Mouse (Mus musculus): ENCODE results near the gene Grap2. TPM values are rescaled to one million over a fixed set of nuclear protein-coding genes. Genes with fewer than 3 reads are reported as not detected.

Grap2 gene
- 1 to 10 TPM in 13 of 26 experiments, under 1 TPM in 10, not detected in 3; 0.16 to 2.2 (median 1.1) TPM for total RNA-seq (2018; cell fraction: chromatin; rRNA removed)
- 1 to 10 TPM in 9 of 26 experiments, under 1 TPM in 17; 0.23 to 1.6 (median 0.93) TPM for total RNA-seq (2018; cell fraction: cytosol; rRNA removed)
- 1 to 10 TPM in 18 of 26 experiments, under 1 TPM in 8; 0.19 to 3.0 (median 1.2) TPM for total RNA-seq (2018; cell fraction: nucleus; rRNA removed)
- polyA plus RNA-seq (2018), result 0.42 to 1.1 TPM (median 0.66 TPM) in 3 replicates

- H3K4me3 ChIP-seq (ENCODE audit: inconsistent target), result peak within 1 kb of the TSS; percentile 4; the same call in 1 of the 2 replicates
- H3K79me2 ChIP-seq (ENCODE audit: inconsistent target), result no peaks in the 10 kb centered on the region
- peak within 1 kb of the TSS; percentile 29 for H3K27ac ChIP-seq
- H3K36me3 ChIP-seq (ENCODE audit: inconsistent target), result no peaks in the 10 kb centered on the region
- 16% methylated on average over 12 of the region's 12 CpGs for WGBS (ENCODE audit: missing documents)
These were observed at the start of gene Grap2 for GRCm38 (mm10) chr15:80572291-80572690. Gene Grap2, plus strand, starts transcription at chr15:80572594.

- Histone ChIP-seq H3K27ac (no peak overlapping the region), H3K79me2 (ENCODE audit: inconsistent target) (no peaks in the 10 kb centered on the region), H3K4me3 (ENCODE audit: inconsistent target) (no peak overlapping the region), H3K36me3 (ENCODE audit: inconsistent target) (no peaks in the 10 kb centered on the region)
- 89% methylated on average over 18 of the region's 20 CpGs for WGBS (ENCODE audit: missing documents)
These were observed 42.2 kb upstream of the Grap2 start for GRCm38 (mm10) chr15:80529955-80530869.

- no peak overlapping the region for H3K4me3 ChIP-seq (ENCODE audit: inconsistent target)
- H3K36me3 ChIP-seq (ENCODE audit: inconsistent target), result no peaks in the 10 kb centered on the region
- H3K79me2 ChIP-seq (ENCODE audit: inconsistent target), result no peaks in the 10 kb centered on the region
- H3K27ac ChIP-seq, result no peak overlapping the region
- 63% methylated on average over 9 of the region's 9 CpGs for WGBS (ENCODE audit: missing documents)
These were observed 41.4 kb upstream of the Grap2 start for GRCm38 (mm10) chr15:80531026-80531425.

- Histone ChIP-seq H3K4me3 (ENCODE audit: inconsistent target) (no peak overlapping the region), H3K36me3 (ENCODE audit: inconsistent target) (no peaks in the 10 kb centered on the region), H3K27ac (peak overlapping the region; percentile 21), H3K79me2 (ENCODE audit: inconsistent target) (no peaks in the 10 kb centered on the region)
- WGBS (ENCODE audit: missing documents), result 81% methylated on average over 8 of the region's 8 CpGs
These were observed 39.9 kb upstream of the Grap2 start for GRCm38 (mm10) chr15:80532281-80533072.

GRCm38 (mm10) chr15:80533274-80533673 is 39.1 kb upstream of the Grap2 start:
- Histone ChIP-seq H3K27ac (peak overlapping the region; percentile 21), H3K36me3 (ENCODE audit: inconsistent target) (no peaks in the 10 kb centered on the region), H3K79me2 (ENCODE audit: inconsistent target) (no peaks in the 10 kb centered on the region), H3K4me3 (ENCODE audit: inconsistent target) (no peak overlapping the region)
- 63% methylated on average over 6 of the region's 6 CpGs for WGBS (ENCODE audit: missing documents)

- Histone ChIP-seq H3K79me2 (ENCODE audit: inconsistent target) (no peaks in the 10 kb centered on the region), H3K4me3 (ENCODE audit: inconsistent target) (no peak overlapping the region), H3K36me3 (ENCODE audit: inconsistent target) (no peaks in the 10 kb centered on the region), H3K27ac (no peak overlapping the region)
- 88% methylated on average over 2 of the region's 2 CpGs for WGBS (ENCODE audit: missing documents)
These were observed 36.3 kb upstream of the Grap2 start for GRCm38 (mm10) chr15:80536051-80536450.

GRCm38 (mm10) chr15:80538075-80538474 is 34.3 kb upstream of the Grap2 start:
- Histone ChIP-seq H3K79me2 (ENCODE audit: inconsistent target) (no peaks in the 10 kb centered on the region), H3K4me3 (ENCODE audit: inconsistent target) (no peak overlapping the region), H3K36me3 (ENCODE audit: inconsistent target) (no peaks in the 10 kb centered on the region), H3K27ac (no peak overlapping the region)
- 75% methylated on average over 2 of the region's 2 CpGs for WGBS (ENCODE audit: missing documents)

- Histone ChIP-seq H3K36me3 (ENCODE audit: inconsistent target) (no peaks in the 10 kb centered on the region), H3K79me2 (ENCODE audit: inconsistent target) (no peaks in the 10 kb centered on the region), H3K27ac (no peak overlapping the region), H3K4me3 (ENCODE audit: inconsistent target) (no peak overlapping the region)
- 96% methylated on average over 7 of the region's 7 CpGs for WGBS (ENCODE audit: missing documents)
These were observed 33.6 kb upstream of the Grap2 start for GRCm38 (mm10) chr15:80538671-80539340.

GRCm38 (mm10) chr15:80544115-80544514 is 28.3 kb upstream of the Grap2 start:
- H3K79me2 ChIP-seq (ENCODE audit: inconsistent target), result no peaks in the 10 kb centered on the region
- no peak overlapping the region for H3K4me3 ChIP-seq (ENCODE audit: inconsistent target)
- WGBS (ENCODE audit: missing documents), result 30% methylated on average over 3 of the region's 3 CpGs
- H3K36me3 ChIP-seq (ENCODE audit: inconsistent target), result no peaks in the 10 kb centered on the region
- H3K27ac ChIP-seq, result no peak overlapping the region

- WGBS (ENCODE audit: missing documents), result 97% methylated on average over 6 of the region's 6 CpGs
- no peak overlapping the region for H3K4me3 ChIP-seq (ENCODE audit: inconsistent target)
- H3K27ac ChIP-seq, result no peak overlapping the region
- H3K36me3 ChIP-seq (ENCODE audit: inconsistent target), result no peaks in the 10 kb centered on the region
- H3K79me2 ChIP-seq (ENCODE audit: inconsistent target), result no peaks in the 10 kb centered on the region
These were observed 27.0 kb upstream of the Grap2 start for GRCm38 (mm10) chr15:80545430-80545829.

- 62% methylated on average over 6 of the region's 6 CpGs for WGBS (ENCODE audit: missing documents)
- H3K79me2 ChIP-seq (ENCODE audit: inconsistent target), result no peaks in the 10 kb centered on the region
- no peaks in the 10 kb centered on the region for H3K36me3 ChIP-seq (ENCODE audit: inconsistent target)
- no peak overlapping the region for H3K27ac ChIP-seq
- no peak overlapping the region for H3K4me3 ChIP-seq (ENCODE audit: inconsistent target)
These were observed 17.3 kb upstream of the Grap2 start for GRCm38 (mm10) chr15:80554860-80555822.

- Histone ChIP-seq H3K27ac (no peak overlapping the region), H3K36me3 (ENCODE audit: inconsistent target) (no peaks in the 10 kb centered on the region), H3K79me2 (ENCODE audit: inconsistent target) (no peaks in the 10 kb centered on the region), H3K4me3 (ENCODE audit: inconsistent target) (no peak overlapping the region)
- 98% methylated on average over 2 of the region's 2 CpGs for WGBS (ENCODE audit: missing documents)
These were observed 16.4 kb upstream of the Grap2 start for GRCm38 (mm10) chr15:80556021-80556420.

- no peak overlapping the region for H3K4me3 ChIP-seq (ENCODE audit: inconsistent target)
- H3K27ac ChIP-seq, result no peak overlapping the region
- 93% methylated on average over 4 of the region's 4 CpGs for WGBS (ENCODE audit: missing documents)
- no peaks in the 10 kb centered on the region for H3K36me3 ChIP-seq (ENCODE audit: inconsistent target)
- H3K79me2 ChIP-seq (ENCODE audit: inconsistent target), result no peaks in the 10 kb centered on the region
These were observed 14.6 kb upstream of the Grap2 start for GRCm38 (mm10) chr15:80557745-80558144.

All from macrophage (primary cell).